Mouse (Mus musculus): ENCODE measurements at regions not wholly inside any gene's neighbourhood (a gene's known extent, or its start where the extent isn't known, plus 50 kb on each side); places are given as distances from the start of the nearest gene placed in this dataset.
A peak's percentile ranks its signal among the peaks of the same experiment; 100 is the strongest.

DNA sequence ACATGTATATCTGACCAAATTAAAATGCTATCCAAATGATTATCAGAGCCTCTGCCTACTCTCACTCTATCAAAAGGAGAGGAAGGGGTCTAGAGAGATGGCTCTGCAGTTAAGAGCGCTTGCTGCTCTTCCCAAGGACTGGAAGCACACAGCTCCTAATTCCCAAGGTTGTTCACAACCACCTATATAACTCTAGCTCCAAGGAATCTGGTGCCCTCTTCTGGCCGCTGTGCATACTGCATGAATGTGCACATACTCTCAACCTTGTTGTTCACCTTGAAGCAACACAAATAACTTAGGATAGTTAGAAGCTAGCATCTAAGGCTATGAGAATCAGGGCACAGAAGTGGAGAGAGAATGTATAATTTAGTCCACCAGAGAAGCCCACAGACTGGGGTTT lies 86.6 kb upstream of the Paip1 start:
- Histone ChIP-seq H3K27me3 (ENCODE audit: control insufficient read depth, insufficient read depth, low read length) (no peaks in the 10 kb centered on the region), H3K36me3 (ENCODE audit: control insufficient read depth, insufficient read depth, low read length) (0 out of 2 replicates have a peak, but pooled peaks cover 3% of the 10 kb centered on the region), H3K4me1 (ENCODE audit: control insufficient read depth, insufficient read depth, insufficient read length, low read length) (no peaks in the 10 kb centered on the region), H3K4me3 (ENCODE audit: low read depth, low read length) (no peak overlapping the region), H3K27ac (ENCODE audit: insufficient read depth, low read depth, low read length) (no peak overlapping the region)
- TF ChIP-seq POLR2A (IDR thresholded peaks at IDR 0.05; ENCODE audit: low read depth, low read length) (no peak), CTCF (IDR thresholded peaks at IDR 0.05; ENCODE audit: extremely low read depth, insufficient read length, insufficient replicate concordance, low read depth, low read length) (peak; percentile 43; the same call in 1 of the 2 replicates)
- 32% methylated on average over 2 of the region's 2 CpGs for WGBS

DNA sequence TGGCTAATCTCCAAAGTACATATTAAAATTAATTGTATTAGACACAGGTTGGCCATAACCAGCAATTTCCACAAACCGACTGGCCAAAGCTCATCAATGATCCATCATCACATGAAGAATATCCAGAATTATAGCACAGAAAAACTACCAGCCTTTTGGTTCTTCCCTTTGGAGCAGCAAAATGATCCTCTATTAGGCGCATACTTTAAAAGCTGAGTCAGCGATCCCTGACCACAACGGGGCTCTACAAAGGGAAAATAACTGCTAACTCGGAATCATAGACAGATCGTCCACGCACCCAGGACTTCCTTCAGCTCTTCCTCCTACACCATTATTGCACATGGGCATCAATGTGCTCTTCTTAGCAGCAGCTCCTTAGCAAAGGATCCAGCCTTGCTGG lies 85.6 kb upstream of the Paip1 start:
- Histone ChIP-seq H3K36me3 (ENCODE audit: control insufficient read depth, insufficient read depth, low read length) (no peaks in the 10 kb centered on the region), H3K27me3 (ENCODE audit: control insufficient read depth, insufficient read depth, low read length) (no peaks in the 10 kb centered on the region)
- 85% methylated on average over 7 of the region's 7 CpGs for WGBS

DNA sequence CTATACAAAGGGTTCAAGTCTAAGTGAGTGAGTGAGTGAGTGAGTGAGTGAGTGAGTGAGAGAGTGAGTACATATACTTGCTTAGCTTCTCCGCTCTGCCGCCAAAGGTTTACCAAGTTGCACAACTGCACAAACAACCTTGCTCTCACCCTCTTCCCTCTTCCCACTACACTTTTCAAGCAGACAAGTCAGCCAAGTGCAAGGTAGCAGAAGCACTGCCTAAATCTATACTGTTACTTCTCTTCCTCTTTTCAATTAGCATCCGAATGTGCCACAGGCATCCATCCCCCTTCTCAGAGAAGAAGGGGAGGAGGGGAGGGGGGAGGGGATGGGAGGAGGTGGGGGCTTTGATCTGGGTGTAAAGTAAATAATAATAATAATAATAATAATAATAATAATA lies 80.4 kb upstream of the Paip1 start:
- Histone ChIP-seq H3K36me3 (ENCODE audit: control insufficient read depth, insufficient read depth, low read length) (peaks cover 4% of the 10 kb centered on the region; the same call in 1 of the 2 replicates), H3K27ac (ENCODE audit: insufficient read depth, low read depth, low read length) (no peak overlapping the region), H3K4me1 (ENCODE audit: control insufficient read depth, insufficient read depth, insufficient read length, low read length) (no peaks in the 10 kb centered on the region), H3K27me3 (ENCODE audit: control insufficient read depth, insufficient read depth, low read length) (no peaks in the 10 kb centered on the region), H3K4me3 (ENCODE audit: low read depth, low read length) (no peak overlapping the region)
- WGBS = 93% methylated on average over 3 of the region's 3 CpGs
- no peak for TF ChIP-seq CTCF (IDR thresholded peaks at IDR 0.05; ENCODE audit: extremely low read depth, insufficient read length, insufficient replicate concordance, low read depth, low read length)

More for the DNA sequence above, 85.6 kb upstream of the Paip1 start:
- no peak overlapping the region for H3K4me3 ChIP-seq (ENCODE audit: low read depth, low read length)
- no peak overlapping the region for H3K27ac ChIP-seq (ENCODE audit: insufficient read depth, low read depth, low read length)
- H3K4me1 ChIP-seq (ENCODE audit: control insufficient read depth, insufficient read depth, insufficient read length, low read length) = no peaks in the 10 kb centered on the region
- TF ChIP-seq CTCF (IDR thresholded peaks at IDR 0.05; ENCODE audit: extremely low read depth, insufficient read length, insufficient replicate concordance, low read depth, low read length) = no peak
- TF ChIP-seq POLR2A (IDR thresholded peaks at IDR 0.05; ENCODE audit: low read depth, low read length) = no peak

DNA sequence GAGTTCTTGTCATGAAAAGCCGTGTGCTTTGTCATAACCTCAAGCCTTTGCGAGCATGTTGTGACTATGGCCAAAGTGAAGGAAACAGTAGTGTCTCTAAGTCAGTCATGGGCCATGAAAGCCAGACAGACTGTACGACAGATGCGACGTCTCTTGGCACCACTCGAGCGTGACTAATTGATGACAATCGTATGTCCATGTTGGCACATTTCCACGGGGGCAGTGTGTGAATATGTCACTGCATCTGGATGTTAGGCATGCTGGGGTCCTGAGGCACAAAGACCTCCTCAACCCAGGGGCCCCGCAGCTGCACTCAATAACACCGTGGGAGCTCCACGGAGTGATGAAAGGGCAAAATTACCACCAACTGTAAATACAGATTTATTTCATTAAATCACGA lies 77.1 kb upstream of the Paip1 start:
- H3K27ac ChIP-seq (ENCODE audit: insufficient read depth, low read depth, low read length) = no peak overlapping the region
- 84% methylated on average over 13 of the region's 13 CpGs for WGBS

DNA sequence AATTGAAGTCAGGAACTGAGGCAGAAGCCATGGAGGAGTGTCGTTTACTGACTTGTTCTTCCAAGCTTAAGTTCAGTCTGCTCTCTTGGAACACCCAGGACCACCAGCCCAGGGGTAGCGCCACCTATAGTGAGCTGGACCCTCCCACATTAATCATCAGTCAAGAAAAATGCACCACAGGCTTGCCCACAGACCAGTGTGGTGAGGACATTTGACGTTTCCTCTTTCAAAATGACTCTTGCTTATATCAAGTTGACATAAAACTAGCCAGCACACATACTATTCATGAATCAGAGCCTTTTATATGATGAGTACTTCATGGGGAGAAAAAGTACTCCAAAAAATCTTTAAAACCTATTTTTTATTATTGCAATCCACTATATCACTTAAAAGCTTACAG lies 69.7 kb upstream of the Paip1 start:
- whole genome bisulfite sequencing = 80% methylated on average over 3 of the region's 3 CpGs
- no peaks in the 10 kb centered on the region for H3K27me3 ChIP-seq (ENCODE audit: control insufficient read depth, insufficient read depth, low read length)
- no peak overlapping the region for H3K4me3 ChIP-seq (ENCODE audit: low read depth, low read length)
- H3K36me3 ChIP-seq (ENCODE audit: control insufficient read depth, insufficient read depth, low read length) = peaks cover 40% of the 10 kb centered on the region
- TF ChIP-seq CTCF (IDR thresholded peaks at IDR 0.05; ENCODE audit: extremely low read depth, insufficient read length, insufficient replicate concordance, low read depth, low read length) (no peak), POLR2A (IDR thresholded peaks at IDR 0.05; ENCODE audit: low read depth, low read length) (no peak)
- no peaks in the 10 kb centered on the region for H3K4me1 ChIP-seq (ENCODE audit: control insufficient read depth, insufficient read depth, insufficient read length, low read length)
- H3K27ac ChIP-seq (ENCODE audit: insufficient read depth, low read depth, low read length) = no peak overlapping the region

More for the DNA sequence above, 77.1 kb upstream of the Paip1 start:
- Histone ChIP-seq H3K4me3 (ENCODE audit: low read depth, low read length) (no peak overlapping the region), H3K36me3 (ENCODE audit: control insufficient read depth, insufficient read depth, low read length) (peaks cover 28% of the 10 kb centered on the region), H3K4me1 (ENCODE audit: control insufficient read depth, insufficient read depth, insufficient read length, low read length) (no peaks in the 10 kb centered on the region), H3K27me3 (ENCODE audit: control insufficient read depth, insufficient read depth, low read length) (no peaks in the 10 kb centered on the region)
- TF ChIP-seq CTCF (IDR thresholded peaks at IDR 0.05; ENCODE audit: extremely low read depth, insufficient read length, insufficient replicate concordance, low read depth, low read length) = no peak
- TF ChIP-seq POLR2A (IDR thresholded peaks at IDR 0.05; ENCODE audit: low read depth, low read length) = no peak

DNA sequence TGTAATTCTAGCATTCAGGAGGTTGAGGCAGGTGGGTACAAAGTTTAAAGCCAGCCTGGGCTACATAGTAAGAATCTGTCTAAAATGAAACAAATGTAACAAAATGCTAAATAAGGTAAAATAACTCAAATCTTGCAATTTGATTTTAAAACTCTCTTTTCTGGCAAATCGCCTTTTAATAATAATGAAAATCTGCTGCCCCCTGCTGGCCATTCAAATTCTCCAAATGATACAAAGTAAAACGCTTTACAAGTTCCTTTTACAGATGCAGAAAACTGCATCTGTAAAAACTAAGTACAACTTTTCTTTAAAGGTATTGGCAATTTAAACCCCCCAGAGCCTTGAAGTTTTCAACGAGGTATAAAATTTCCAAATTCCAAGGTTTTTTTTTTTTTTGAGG lies 65.0 kb upstream of the Paip1 start:
- TF ChIP-seq CTCF (IDR thresholded peaks at IDR 0.05; ENCODE audit: extremely low read depth, insufficient read length, insufficient replicate concordance, low read depth, low read length) (no peak), POLR2A (IDR thresholded peaks at IDR 0.05; ENCODE audit: low read depth, low read length) (no peak)
- Histone ChIP-seq H3K27ac (ENCODE audit: insufficient read depth, low read depth, low read length) (no peak overlapping the region), H3K27me3 (ENCODE audit: control insufficient read depth, insufficient read depth, low read length) (no peaks in the 10 kb centered on the region), H3K4me3 (ENCODE audit: low read depth, low read length) (no peak overlapping the region), H3K4me1 (ENCODE audit: control insufficient read depth, insufficient read depth, insufficient read length, low read length) (no peaks in the 10 kb centered on the region), H3K36me3 (ENCODE audit: control insufficient read depth, insufficient read depth, low read length) (peaks cover 20% of the 10 kb centered on the region)
- WGBS = 41% methylated on average over 3 of the region's 3 CpGs

DNA sequence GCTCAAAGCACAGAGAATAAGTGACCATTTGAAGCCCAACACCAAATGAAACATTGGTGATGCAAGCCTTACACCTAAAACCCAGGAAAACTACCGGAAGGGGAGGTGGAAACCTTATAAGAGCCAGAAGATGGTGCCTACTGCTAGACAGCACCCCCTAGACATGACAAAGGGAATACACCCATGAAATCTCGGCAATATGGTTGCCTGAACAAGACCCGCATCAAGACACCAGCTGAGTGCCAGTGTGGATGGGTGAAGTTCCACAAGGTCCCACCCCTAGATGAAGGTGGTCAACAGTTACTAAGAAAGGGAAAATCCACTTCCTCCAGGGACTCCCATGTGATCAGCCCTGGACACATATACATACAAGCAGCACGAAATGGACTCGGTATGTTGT lies 64.2 kb upstream of the Paip1 start:
- H3K36me3 ChIP-seq (ENCODE audit: control insufficient read depth, insufficient read depth, low read length) = peaks cover 25% of the 10 kb centered on the region

DNA sequence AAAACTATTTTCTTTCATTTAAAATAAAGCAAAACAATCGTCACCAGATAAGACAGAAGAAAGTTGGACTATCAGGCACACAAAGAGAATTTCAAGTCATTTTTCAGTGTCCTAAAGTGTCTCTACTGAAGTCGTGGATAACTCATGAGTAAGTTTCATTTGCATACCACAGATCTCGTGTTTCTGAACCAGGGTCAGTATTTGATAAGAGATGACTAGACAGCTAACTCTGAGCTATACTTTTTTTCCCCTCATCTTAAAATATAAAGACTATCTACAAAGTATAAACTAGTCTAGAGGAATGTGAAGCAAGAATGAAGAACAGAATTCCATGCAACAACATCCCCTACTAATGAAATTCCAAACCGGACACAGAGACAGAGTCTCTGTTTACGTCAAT lies 60.9 kb upstream of the Paip1 start:
- Histone ChIP-seq H3K27me3 (ENCODE audit: control insufficient read depth, insufficient read depth, low read length) (no peaks in the 10 kb centered on the region), H3K27ac (ENCODE audit: insufficient read depth, low read depth, low read length) (no peak overlapping the region), H3K36me3 (ENCODE audit: control insufficient read depth, insufficient read depth, low read length) (peaks cover 34% of the 10 kb centered on the region), H3K4me3 (ENCODE audit: low read depth, low read length) (no peak overlapping the region), H3K4me1 (ENCODE audit: control insufficient read depth, insufficient read depth, insufficient read length, low read length) (no peaks in the 10 kb centered on the region)
- 75% methylated on average over 5 of the region's 5 CpGs for WGBS
- TF ChIP-seq CTCF (IDR thresholded peaks at IDR 0.05; ENCODE audit: extremely low read depth, insufficient read length, insufficient replicate concordance, low read depth, low read length) = no peak
- TF ChIP-seq POLR2A (IDR thresholded peaks at IDR 0.05; ENCODE audit: low read depth, low read length) = no peak

More for the DNA sequence above, 64.2 kb upstream of the Paip1 start:
- no peak for TF ChIP-seq CTCF (IDR thresholded peaks at IDR 0.05; ENCODE audit: extremely low read depth, insufficient read length, insufficient replicate concordance, low read depth, low read length)
- TF ChIP-seq POLR2A (IDR thresholded peaks at IDR 0.05; ENCODE audit: low read depth, low read length) = no peak
- 85% methylated on average over 5 of the region's 5 CpGs for WGBS
- Histone ChIP-seq H3K4me1 (ENCODE audit: control insufficient read depth, insufficient read depth, insufficient read length, low read length) (no peaks in the 10 kb centered on the region), H3K27ac (ENCODE audit: insufficient read depth, low read depth, low read length) (no peak overlapping the region), H3K4me3 (ENCODE audit: low read depth, low read length) (no peak overlapping the region), H3K27me3 (ENCODE audit: control insufficient read depth, insufficient read depth, low read length) (no peaks in the 10 kb centered on the region)

All from small intestine, adult 2 months (tissue).